Mouse (Mus musculus) kidney, postnatal 36 days (tissue): Measurements from ENCODE around the gene Polr1d.
A peak's percentile ranks its signal among the peaks of the same experiment; 100 is the strongest.

ENCODE experiments used
- DNase-seq, 2 experiments: peaks; one replicate each; pipeline ENCODE4 v3.0.0; 2021 to 2022; ENCODE audit warnings: mixed read lengths in 2 of 2

Polr1d gene

DNA sequence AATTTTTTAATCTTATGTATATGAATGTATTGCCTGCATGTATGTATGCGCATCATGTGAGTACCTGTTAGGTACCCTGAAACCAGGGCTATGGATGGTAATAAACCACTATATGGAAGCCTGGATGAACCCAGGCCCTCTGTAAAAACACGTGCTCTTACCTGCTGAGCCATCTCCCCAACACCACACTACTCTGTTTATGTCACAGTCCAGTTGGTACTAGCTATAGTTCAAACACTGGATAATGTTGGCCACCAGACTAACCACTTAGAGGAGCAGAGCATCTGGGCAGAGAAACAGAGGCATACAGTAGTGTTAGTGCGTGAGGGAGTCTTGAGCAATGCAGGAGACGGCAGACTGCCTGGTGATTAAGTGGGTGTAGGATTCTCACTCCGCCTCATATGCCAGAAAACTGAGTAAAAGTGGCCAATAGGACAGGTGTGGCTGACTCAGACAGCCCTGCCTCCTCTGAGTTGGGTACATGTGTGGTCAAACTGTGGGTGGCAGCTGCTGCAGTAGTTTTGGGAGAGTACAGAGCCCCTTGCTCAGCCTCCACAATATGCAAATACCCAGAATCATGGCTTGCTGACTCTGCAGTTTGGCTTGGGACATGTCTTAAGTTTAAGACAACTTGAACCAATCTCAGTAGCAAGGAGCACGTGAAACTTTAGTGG lies 21.1 kb upstream of the Polr1d start:
- DNase-seq: no peak

- DNase-seq: no peak
Measured at GRCm38 (mm10) chr5:147056712-147057290, 20.0 kb upstream of the Polr1d start.

DNA sequence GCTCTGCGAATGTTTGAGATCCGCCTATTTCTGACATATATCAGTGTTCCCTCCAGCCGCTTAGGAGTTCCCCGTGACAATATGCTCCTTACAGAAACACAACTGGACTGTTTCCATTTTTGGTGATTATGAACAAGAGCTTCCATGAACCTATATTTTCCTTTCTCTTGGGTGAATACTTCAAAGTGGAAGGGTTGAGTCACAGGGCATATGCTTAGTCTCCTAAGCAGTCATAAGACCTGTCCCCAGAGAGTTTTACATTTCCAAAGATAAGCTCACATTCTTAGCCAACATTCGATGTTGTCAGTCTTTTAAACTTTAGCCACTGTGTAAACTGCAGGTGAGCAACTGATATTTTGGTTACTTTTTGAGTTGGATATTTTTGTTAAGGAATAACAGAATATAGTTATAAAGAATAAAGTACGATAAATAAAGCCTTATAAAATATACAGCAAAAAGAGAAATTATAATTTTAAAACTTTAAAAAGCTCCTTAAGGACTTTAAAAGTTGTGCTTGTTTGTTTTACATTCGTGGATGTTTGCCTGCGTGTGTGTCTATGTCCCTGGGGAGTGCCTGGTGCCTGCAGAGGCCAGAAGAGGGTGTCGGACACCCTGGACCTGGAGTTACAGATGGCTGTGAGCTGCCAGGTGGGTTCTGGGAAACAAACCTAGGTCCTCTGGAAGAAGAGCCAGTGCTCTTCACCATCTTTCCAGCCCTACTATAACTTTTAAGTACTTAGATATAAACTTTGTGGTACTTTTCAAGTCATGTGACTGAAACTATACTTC lies 19.0 kb upstream of the Polr1d start:
- DNase-seq: no peak

DNA sequence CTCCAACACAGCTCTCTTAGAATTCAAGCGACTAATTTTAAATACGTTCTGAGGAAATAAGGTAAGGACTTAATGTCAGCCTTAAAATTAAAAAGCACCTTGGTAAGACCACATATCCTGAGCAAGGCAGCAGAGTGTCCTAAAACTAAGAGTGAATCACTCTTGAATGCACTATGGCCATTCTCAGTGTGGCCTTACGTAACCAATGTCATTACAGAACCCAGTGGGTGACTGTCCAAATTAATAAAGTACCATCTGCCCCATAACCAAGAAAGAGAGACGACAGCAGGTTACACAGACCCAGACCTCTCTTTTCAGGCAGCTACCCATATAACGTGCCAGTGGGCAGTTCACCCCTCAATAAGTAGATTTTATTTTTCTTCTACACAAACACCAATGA lies 18.2 kb upstream of the Polr1d start:
- DNase-seq: no peak

- DNase-seq: no peak
Measured at GRCm38 (mm10) chr5:147059319-147059718, 17.5 kb upstream of the Polr1d start.

- no peak for DNase-seq
Measured at GRCm38 (mm10) chr5:147060024-147060423, 16.8 kb upstream of the Polr1d start.

DNA sequence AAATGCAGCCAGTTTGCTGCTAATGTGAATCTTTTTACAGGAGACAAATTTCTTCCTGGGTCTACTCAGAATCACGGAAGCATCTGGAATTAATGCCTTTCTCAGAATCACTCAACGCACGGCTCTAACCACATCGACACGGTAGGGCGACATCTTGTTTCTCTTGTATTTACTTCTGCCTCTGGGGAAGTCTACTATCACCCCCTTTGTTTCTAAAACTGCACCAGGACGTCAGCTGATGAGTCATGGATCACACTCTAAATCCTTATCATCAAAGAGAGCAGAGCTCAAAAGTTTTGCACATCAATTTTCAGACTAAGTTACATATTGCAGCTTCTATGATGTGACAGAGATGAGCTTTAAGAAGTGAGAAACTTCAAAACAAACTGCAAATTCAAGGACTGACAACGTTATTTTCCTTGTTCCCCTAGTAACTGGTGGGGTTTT lies 13.6 kb upstream of the Polr1d start:
- no peak for DNase-seq

GRCm38 (mm10) chr5:147066129-147066528 lies 10.7 kb upstream of the Polr1d start:
- no peak for DNase-seq

DNA sequence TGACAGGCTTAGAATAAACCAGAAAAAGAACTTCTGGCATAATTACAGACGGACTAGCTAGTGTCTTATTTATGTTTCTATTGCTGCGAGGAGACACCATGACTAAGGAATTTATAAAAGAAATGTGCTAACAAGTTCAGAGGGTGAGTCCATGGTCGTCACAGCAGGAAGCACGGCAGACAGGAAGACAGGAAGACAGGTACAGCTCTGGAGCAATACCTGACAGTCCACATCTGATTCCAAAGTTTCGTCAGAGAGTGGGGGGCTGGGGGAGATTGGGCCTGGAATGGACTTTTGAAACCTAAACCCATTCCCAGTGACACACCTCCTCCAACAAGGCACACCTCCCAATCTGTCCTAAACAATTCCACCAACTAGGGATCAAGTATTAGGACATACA lies 9.9 kb upstream of the Polr1d start:
- DNase-seq: no peak

- DNase-seq: no peak
Measured at GRCm38 (mm10) chr5:147068876-147069275, 8.0 kb upstream of the Polr1d start.

DNA sequence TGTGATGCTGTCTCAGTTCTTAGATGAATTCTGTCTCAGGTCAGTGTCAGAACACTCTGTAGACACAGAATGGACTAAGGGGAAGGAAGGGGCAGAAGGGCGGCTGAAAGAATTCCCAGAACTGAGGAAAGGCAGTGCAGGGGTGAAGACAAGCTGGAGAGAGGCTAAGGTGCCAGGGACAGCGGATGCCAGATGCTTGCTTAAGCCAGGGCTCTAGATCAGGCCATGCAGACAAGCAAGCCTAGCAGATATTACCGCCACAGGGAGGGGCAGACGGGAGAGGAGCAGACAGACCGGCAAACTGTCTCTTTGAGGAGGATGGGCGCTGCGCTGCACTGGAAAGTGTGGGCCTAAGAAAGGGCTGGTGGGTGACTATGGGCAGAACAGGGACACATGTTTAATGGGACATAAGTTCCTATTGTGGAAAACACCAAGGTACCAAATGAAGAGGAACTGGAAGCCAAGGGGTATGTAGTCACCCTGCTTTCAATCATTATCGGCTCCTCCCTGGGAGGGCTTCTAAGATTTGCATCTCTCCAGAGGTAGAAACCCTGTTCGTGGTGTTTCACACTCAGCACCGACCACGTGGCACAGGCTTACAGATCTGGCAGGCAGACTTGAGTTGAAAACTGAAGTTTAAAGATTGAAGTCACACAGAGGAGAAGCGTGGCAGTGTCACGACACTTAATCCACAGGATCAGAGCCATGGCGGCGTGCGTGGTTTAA lies 5.9 kb upstream of the Polr1d start:
- peak; percentile 70 to 73 for DNase-seq

GRCm38 (mm10) chr5:147071886-147072285 lies 5.0 kb upstream of the Polr1d start:
- DNase-seq: peak; percentile 49 to 60

DNA sequence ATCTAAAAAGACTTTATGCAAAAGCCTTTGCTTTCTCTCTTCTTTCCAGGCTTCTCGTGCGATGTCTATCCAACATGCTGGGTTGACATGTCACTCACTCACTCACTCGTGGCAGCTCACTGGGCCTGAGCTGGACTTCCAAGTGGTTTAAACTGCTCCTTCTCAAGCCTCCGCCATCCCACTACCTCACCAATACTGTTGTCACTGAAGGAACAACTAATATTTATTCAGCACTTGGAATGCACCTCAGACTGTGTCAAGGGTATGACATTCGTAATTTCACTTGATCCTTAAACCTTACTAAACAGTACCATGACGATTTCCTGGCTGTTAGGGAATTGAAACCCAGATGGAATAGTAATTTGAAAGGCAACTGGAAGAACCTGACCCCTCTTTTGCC lies 3.0 kb upstream of the Polr1d start:
- DNase-seq: no peak

DNA sequence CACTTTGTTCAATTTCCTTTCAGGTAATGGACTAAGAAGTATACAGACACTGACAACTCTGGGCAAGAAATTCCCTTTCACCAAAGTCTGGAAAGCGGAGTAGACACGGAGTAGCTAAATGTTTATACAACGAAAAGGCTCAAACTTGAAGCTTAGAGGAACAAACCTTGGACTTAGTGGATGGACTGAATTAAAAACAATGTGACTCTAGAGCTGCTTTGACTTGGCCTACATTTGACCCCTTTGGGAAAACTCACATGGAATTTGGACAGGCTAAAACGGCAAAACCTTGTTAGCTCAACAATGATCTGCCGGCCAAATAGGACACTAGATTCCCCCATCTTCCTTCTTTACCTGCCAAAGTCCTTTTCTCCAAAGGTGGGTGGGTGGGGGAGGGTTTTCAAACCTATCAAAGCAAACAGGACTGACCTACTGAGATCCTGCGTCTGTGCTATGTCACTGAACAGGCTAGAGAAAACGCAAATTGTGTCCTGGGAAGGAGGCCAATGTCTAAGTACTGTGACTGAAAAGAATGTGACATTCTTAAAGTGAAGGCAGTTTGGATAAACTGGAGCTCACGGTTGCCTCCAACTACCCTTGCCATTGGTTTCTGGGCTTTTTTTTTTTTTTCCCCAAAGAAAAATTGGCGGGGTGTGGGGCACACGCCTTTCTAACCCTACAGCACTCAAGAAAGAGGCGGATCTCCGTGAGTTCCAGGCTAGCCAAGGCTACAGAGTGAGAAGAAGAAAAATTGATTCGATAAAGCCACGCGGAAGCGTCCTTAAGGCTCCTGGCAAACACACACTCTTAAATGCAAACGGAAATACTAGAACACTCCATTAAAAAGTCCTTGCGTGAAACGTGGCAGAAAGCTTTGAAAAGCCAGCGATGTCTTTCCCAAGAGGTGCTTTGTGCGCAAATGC lies 1.5 kb upstream of the Polr1d start:
- peak; percentile 55 to 65 for DNase-seq

GRCm38 (mm10) chr5:147076026-147076798 lies 638 bp upstream of the Polr1d start, which contains the start of gene Lnx2:
Lnx2 (minus strand) TSS chr5:147076586.
- DNase-seq: peak; percentile 99

DNA sequence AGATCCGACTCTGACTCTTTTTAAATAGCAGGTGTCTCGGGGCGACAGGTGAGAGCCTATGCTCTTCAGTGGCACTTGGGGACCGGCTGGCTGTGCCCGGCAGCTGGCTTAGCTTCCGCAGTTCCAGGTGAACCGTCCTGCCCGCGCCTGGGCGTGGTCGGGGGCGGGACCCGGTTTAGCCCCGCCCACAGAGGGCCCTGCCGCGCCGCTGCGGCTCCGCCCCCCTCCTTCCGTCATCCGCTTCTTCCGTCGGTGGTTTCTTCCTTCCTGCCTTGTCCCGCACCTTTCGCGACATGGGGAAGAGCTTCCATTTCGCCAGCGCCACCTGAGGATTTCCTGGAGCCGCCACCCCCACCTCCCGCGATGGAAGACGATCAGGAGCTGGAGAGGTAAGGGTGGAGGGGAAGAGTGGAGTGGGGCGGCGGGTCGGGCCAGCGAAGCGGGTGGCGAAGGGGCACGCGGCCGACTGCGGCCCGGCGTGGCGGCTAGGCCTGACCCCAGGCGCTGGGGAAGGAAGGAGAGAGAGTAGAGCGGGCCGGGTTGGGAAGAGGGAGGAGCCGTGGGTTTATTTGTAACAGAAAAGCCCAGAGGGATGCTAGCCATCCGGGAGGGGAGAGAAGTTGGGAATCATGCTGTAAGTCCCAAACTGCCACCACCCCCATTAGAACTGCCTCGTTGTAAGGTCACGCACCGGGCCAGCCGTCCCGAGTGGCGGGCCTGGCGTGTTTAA lies 620 bp downstream of the Polr1d start:
- DNase-seq: peak; percentile 95 to 99

DNA sequence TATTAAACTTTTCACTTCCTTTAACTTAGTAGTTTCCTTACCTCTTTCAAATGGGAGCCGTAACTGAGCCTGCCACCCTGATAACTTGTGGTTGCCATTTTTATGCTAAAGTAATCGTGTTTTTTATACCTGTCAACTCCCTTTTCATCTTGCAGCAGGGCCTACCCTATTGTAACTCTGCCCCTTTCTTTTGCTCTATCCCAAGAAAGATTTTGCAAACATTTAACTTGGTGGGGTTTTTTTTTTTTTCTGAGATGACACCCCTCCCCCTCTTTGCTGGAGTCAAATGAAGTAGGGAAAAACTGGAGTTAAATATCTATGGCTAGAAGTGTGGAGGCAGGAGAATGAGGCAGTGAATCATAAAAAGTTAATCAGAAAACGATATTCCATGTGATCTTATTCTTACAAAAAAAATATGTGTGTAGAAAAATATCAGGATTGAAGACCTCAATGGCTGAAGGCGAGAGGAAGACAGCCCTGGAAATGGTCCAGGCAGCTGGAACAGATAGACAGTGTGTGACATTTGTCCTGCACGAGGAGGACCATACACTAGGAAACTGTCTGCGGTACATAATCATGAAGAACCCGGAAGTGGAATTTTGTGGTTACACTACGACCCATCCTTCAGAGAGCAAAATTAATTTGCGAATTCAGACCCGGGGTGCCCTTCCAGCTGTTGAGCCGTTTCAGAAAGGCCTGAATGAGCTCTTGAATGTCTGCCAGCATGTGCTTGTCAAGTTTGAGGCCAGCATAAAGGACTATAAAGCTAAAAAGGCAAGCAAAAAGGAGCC lies 1.5 kb downstream of the Polr1d start:
- peak; percentile 49 to 63 for DNase-seq

DNA sequence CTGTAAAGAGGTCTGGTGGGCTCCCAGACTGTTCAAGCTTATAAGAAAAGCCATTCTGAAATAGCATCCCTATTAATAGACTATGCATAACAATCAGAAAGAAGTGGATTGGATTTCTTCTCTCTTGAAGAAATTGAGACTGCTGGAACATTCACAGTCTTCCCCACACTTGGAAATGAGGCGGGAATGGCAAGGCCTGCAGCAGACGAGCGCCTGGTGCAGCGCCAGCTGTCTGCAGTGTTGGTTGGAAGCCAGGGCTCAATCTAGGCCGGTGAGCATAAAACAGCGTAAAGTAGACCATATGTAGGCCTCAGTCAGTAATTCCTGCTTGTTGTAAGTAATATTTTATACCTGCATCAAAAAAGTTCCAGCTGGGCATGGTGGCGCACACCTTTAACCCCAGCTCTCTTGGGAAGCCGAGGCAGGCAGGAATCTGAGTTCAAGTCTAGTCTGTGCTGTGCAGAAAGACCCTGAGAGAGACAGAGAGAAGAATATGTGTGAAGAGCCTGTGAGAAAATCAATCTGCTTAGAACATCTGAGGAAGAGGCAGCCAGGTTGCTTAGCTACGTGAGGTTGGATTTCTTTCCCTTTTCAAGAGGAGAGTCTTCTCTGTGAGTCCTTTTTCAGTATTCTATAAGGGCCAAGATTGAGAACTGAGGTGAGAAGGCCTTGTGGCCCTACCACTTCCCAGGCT lies 8.5 kb downstream of the Polr1d start:
- DNase-seq: peak in 1 of 2 experiments; percentile 32

DNA sequence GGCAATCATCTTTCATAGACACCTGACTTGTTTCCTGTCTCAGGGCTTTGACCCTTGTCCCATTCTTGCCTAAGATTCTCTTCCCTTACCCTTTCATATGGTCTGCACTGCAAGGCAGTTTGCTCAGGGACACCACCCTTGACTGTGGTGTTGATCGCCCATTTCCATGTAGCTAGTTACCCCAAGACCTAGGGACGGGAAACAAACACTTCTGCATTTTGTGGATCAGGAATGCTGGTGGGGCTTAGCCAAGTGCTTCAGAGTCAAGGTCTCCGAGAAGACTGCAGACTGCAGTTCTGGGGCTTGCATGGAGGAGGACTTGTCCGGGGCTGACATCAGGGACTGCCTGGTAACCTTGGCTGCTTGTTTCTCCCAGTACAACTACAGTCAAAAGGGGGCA lies 10.0 kb downstream of the Polr1d start:
- DNase-seq: no peak
